Mouse (Mus musculus) lung, adult 2 months (tissue): Measurements from ENCODE around the gene Eva1c.

Experiments used
- CTCF ChIP-seq: fragments of 200-500 bp; IDR thresholded peaks from 2 replicates; pipeline ENCODE4 v1.5.1; 2011; ENCODE audit warnings: mild to moderate bottlenecking, low read length, control low read depth; ENCODE audit not compliant: insufficient read depth
- POLR2A ChIP-seq: fragments of 200-500 bp; IDR thresholded peaks from 2 replicates; pipeline ENCODE4 v1.6.1; 2011; ENCODE audit warnings: low read depth, mild to moderate bottlenecking, control low read depth, low read length, borderline replicate concordance; ENCODE audit errors: extremely low read depth

GRCm38 (mm10) chr16:90933534-90934176 lies 107.1 kb downstream of the Eva1c start:
- no peak for TF ChIP-seq POLR2A
- TF ChIP-seq CTCF: no peak
